Mouse (Mus musculus) liver, postnatal 0 days (tissue): ENCODE measurements at regions not wholly inside any gene's neighbourhood (a gene's known extent, or its start where the extent isn't known, plus 50 kb on each side); places are given as distances from the start of the nearest gene placed in this dataset.

ENCODE experiments used
- ATAC-seq: fragments of 200-750 bp; cut with Nextera tagmentation; 2 replicates; pipeline ENCODE4 v1.8.0; 2017; ENCODE audit warnings: mild to moderate bottlenecking, moderate library complexity
- DNase-seq: peaks from one replicate; pipeline ENCODE4 v3.0.0-alpha.2; 2016
- H3K27ac ChIP-seq: fragments of 300-500 bp; sonication (generic); 2 replicates; pipeline ENCODE4 v1.5.1; 2014; ENCODE audit warnings: antibody characterized with exemption, moderate library complexity, mild to moderate bottlenecking, low read depth
- H3K27me3 ChIP-seq: fragments of 300-500 bp; sonication (generic); 2 replicates; pipeline ENCODE4 v1.6.1; 2014; ENCODE audit warnings: low read length, control low read depth, mixed read lengths; ENCODE audit not compliant: insufficient read depth
- H3K36me3 ChIP-seq: fragments of 300-500 bp; sonication (generic); replicated peaks from 2 replicates; pipeline ENCODE4 v1.6.1; 2014; ENCODE audit warnings: mild to moderate bottlenecking, control low read depth, low read length, moderate library complexity, mixed read lengths; ENCODE audit not compliant: insufficient read depth
- H3K4me1 ChIP-seq: fragments of 300-500 bp; sonication (generic); 2 replicates; pipeline ENCODE4 v1.6.1; 2014; ENCODE audit warnings: antibody characterized with exemption, mild to moderate bottlenecking, control low read depth; ENCODE audit not compliant: insufficient read depth
- H3K4me2 ChIP-seq: fragments of 300-500 bp; sonication (generic); 2 replicates; pipeline ENCODE4 v1.6.1; 2014; ENCODE audit warnings: low read depth, mild to moderate bottlenecking, low read length, moderate library complexity, mixed read lengths
- H3K4me3 ChIP-seq: fragments of 300-500 bp; sonication (generic); 2 replicates; pipeline ENCODE4 v1.5.1; 2014; ENCODE audit warnings: low read depth, low read length
- H3K9ac ChIP-seq: fragments of 300-500 bp; sonication (generic); replicated peaks from 2 replicates; pipeline ENCODE4 v1.6.1; 2014; ENCODE audit warnings: mild to moderate bottlenecking, moderate library complexity
- H3K9me3 ChIP-seq: fragments of 300-500 bp; sonication (generic); 2 replicates; pipeline ENCODE4 v1.6.1; 2016; ENCODE audit warnings: mild to moderate bottlenecking, control low read depth, low read length, mixed read lengths
- CTCF ChIP-seq: sonication (generic); IDR thresholded peaks from 2 replicates; pipeline ENCODE4 v1.5.1; 2016; ENCODE audit warnings: antibody characterized with exemption, low read depth
- EP300 ChIP-seq: IDR thresholded peaks from 2 replicates; pipeline ENCODE4 v1.6.1; 2016; ENCODE audit warnings: antibody characterized with exemption, low read depth, mild to moderate bottlenecking
- WGBS: fragments of 180-500 bp; shearing (Covaris S2); extraction: QIAGEN DNeasy Blood & Tissue Kit; methylation state at CpG from one replicate; pipeline ENCODE4 v1.1.7; 2014; ENCODE audit not compliant: insufficient replicate concordance; 5-methylcytosine and 5-hydroxymethylcytosine counted together

- Histone ChIP-seq H3K27ac (no peak overlapping the region), H3K9me3 (no peaks in the 10 kb centered on the region), H3K9ac (no peak overlapping the region), H3K4me2 (no peak overlapping the region), H3K4me1 (no peaks in the 10 kb centered on the region), H3K27me3 (no peaks in the 10 kb centered on the region), H3K36me3 (no peaks in the 10 kb centered on the region), H3K4me3 (no peak overlapping the region)
- WGBS = 26% methylated on average over 2 of the region's 2 CpGs
- ATAC-seq (no peak), DNase-seq (no peak)
- no peak for TF ChIP-seq CTCF
- TF ChIP-seq EP300 = no peak
These were observed 1256.5 kb downstream of the 9330182O14Rik start for GRCm38 (mm10) chr15:41390699-41391098.
